Mouse (Mus musculus) lung, adult 18-20 months (tissue): ENCODE measurements around the gene Fkbp14.

ENCODE experiments used
- DNase-seq, 2 experiments: peaks; one replicate each; pipeline ENCODE4 v3.0.0; 2022; ENCODE audit warnings: mixed read lengths in 2 of 2

Fkbp14 gene

GRCm38 (mm10) chr6:54597208-54597607, at the start of gene Fkbp14:
Gene Fkbp14 (minus strand): TSS chr6:54597308.
- no peak for DNase-seq

GRCm38 (mm10) chr6:54643181-54643580, 46.1 kb upstream of the Fkbp14 start:
- no peak for DNase-seq

- no peak for DNase-seq
These were observed 44.8 kb upstream of the Fkbp14 start for GRCm38 (mm10) chr6:54641953-54642352.

- DNase-seq, result no peak
These were observed 42.8 kb upstream of the Fkbp14 start for GRCm38 (mm10) chr6:54639877-54640276.

- DNase-seq, result no peak
These were observed 34.4 kb upstream of the Fkbp14 start for GRCm38 (mm10) chr6:54631462-54631861.

- peak; percentile 37 to 39 for DNase-seq
These were observed 32.6 kb upstream of the Fkbp14 start for GRCm38 (mm10) chr6:54629734-54630133.

GRCm38 (mm10) chr6:54628381-54628780, 31.3 kb upstream of the Fkbp14 start:
- DNase-seq, result no peak

- DNase-seq, result no peak
These were observed 23.2 kb upstream of the Fkbp14 start for GRCm38 (mm10) chr6:54620357-54620756.

GRCm38 (mm10) chr6:54619530-54619929, 22.4 kb upstream of the Fkbp14 start:
- no peak for DNase-seq

- DNase-seq, result no peak
These were observed 20.3 kb upstream of the Fkbp14 start for GRCm38 (mm10) chr6:54617363-54617762.

- DNase-seq, result no peak
These were observed 9.1 kb upstream of the Fkbp14 start for GRCm38 (mm10) chr6:54606241-54606640.

GRCm38 (mm10) chr6:54604001-54604715, 7.0 kb upstream of the Fkbp14 start:
- DNase-seq, result no peak

GRCm38 (mm10) chr6:54602891-54603290, 5.8 kb upstream of the Fkbp14 start:
- DNase-seq, result no peak

GRCm38 (mm10) chr6:54600681-54601347, 3.7 kb upstream of the Fkbp14 start:
- DNase-seq, result no peak

- no peak for DNase-seq
These were observed 603 bp upstream of the Fkbp14 start for GRCm38 (mm10) chr6:54597711-54598110.

GRCm38 (mm10) chr6:54595330-54595878, 1.7 kb downstream of the Fkbp14 start:
- DNase-seq, result no peak

- DNase-seq, result peak; percentile 90 to 93
These were observed 2.4 kb downstream of the Fkbp14 start, which contains the start of gene Plekha8 for GRCm38 (mm10) chr6:54594469-54595329. Gene Plekha8 (plus strand): TSS chr6:54595111.

GRCm38 (mm10) chr6:54593766-54594468, 3.2 kb downstream of the Fkbp14 start:
- no peak for DNase-seq

GRCm38 (mm10) chr6:54592938-54593535, 4.1 kb downstream of the Fkbp14 start:
- peak; percentile 96 for DNase-seq

- DNase-seq, result peak; percentile 32 to 69
These were observed 5.3 kb downstream of the Fkbp14 start for GRCm38 (mm10) chr6:54591778-54592177.

GRCm38 (mm10) chr6:54590691-54591090, 6.4 kb downstream of the Fkbp14 start:
- DNase-seq, result no peak

- DNase-seq, result no peak
These were observed 8.9 kb downstream of the Fkbp14 start for GRCm38 (mm10) chr6:54588212-54588611.
